Mouse (Mus musculus) telencephalon, adult 2 months (tissue): Measurements from ENCODE around the gene Nrgn.

Experiments
- DNase-seq: peaks from one replicate; pipeline ENCODE4 v3.0.0-alpha.2; 2011; ENCODE audit warnings: low read depth, low spot score

Gene Nrgn

GRCm38 (mm10) chr9:37530031-37530887 lies 22.4 kb downstream of the Nrgn start:
- DNase-seq = no peak

DNA sequence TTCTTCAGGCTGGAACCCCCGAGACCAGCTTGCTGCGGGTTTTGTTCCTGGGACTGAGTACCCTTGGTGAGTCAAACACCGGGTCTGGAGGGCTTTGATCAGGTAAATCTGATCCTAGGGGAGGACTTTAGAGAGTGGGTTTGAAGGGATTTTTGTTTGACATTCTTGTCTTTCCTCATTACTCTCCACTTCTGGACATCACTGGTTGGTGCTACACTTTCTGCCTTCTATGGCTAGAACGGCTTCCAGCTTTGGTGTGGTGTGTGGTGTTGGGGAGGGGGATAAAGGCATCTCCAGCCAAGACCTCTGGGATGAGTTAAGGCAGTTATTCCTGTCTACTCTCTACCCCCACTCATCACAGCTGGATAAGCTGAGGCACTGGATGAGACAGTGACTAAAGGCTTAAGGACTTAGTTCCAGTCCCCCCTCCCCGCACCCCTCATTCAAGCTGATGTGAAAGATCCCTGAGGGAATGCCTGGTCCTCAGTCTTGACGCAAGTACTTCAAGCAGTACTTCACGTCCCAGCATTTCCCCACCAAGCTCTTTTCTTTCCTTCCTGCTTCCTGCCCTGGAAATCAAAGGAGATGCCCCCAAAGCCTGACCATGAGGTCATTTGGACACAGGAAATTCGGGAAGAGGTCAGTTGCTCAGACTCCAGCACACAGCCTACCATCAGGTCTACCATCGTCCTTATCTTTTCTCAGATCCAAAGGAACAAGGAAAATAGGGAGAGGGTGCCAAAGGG lies 24.3 kb downstream of the Nrgn start:
- DNase-seq = no peak

- DNase-seq = no peak
These were observed 25.1 kb downstream of the Nrgn start, which contains the start of gene Esam for GRCm38 (mm10) chr9:37527396-37528224. TSS of gene Esam (plus strand) at chr9:37528078.

- DNase-seq = no peak
These were observed 26.0 kb downstream of the Nrgn start for GRCm38 (mm10) chr9:37526443-37527395.

GRCm38 (mm10) chr9:37525461-37525860 lies 27.2 kb downstream of the Nrgn start:
- no peak for DNase-seq

DNA sequence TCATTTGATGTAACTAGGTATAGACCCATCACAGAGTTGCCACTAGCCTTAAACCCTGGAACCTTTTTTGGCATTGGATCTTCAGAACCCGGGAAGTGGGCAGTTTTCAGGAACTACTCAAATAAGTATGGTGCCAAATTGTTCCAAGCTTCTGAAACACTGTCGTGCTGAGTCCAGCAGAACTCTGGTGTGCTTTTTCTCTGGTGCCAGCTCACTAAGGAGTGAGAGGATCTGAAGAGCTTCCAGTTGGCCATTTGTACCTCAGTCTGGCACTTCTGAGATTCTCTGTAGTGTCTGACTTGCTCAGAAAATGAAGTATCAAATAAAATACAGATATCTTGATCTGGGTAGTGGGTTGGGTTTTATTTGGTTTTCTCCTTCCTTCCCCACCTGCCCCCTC lies 32.7 kb downstream of the Nrgn start:
- DNase-seq = no peak

DNA sequence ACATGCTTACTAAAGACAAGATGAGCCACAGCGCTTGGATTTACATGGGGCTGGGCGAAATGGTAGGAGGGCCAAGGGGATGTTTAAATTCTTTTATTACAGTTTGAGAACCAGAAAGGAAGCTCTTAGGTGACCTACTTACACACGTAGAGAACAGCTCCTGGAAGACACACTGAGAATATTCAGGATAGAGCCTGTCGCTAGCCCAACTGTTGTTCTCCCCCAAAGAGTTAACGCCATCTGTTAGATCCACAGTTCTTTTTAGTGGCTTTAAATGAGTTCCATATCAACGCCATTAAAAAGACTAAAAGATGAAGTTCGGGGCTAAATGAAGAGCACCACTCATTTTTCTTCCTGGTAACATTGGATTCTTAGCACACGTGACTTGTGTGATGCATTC lies 33.7 kb downstream of the Nrgn start:
- DNase-seq = peak; percentile 50

DNA sequence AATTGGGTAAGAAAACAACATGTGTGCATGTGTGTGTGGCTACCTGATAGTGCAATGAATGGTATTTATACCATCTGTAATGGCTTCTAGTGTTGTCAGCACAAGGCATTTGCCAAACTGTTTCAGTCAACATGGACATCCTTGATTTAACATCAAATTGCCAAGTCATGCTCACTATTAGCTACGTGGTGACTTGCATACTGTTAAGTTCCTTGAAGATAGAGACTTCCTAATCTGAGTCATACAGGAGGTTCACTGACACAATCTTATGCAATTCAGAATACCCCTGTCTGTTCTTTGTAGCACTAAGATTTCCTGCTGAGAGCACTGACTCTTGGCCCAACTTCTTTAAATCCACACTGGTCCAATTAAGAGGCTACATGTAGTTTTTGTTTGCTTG lies 35.2 kb downstream of the Nrgn start:
- DNase-seq = no peak

DNA sequence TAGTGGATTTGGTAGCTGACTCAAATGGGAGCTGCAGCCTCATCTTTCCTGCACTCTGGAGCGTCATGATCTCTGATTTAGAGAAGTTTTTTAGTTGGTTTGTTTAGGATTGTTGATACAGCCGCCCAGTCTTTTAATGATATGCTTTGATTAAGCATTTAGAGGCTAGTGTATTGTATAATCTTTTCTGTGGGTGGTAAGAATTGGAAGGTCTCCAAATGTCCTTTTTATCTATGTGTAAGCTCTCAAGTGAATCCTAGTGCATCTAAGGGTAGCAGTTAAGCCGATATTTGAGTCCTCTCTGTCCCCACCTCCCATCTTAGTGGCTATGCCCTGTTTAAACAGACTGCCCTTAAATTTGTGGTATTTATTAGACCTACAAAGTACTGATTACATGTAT lies 38.2 kb downstream of the Nrgn start:
- DNase-seq = no peak

DNA sequence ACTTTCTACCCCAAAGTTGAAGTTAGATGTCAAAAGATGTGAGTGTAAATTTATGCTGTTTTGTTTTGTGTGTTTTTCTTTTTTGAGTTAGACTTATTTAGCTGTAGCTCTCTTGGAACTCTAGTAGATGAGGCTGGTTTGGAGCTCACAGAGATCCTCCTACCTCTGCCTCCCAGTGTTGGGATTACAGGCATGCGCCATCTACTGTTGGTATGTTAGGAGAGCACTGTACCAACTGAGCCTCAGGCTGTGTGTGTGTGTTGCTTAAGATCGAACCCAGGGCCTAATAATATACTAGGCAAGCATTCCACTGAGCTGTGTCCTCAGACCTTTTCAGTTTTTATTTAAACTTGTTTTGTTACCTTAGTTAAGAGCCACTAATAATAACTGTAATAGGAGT lies 40.6 kb downstream of the Nrgn start:
- DNase-seq = no peak

DNA sequence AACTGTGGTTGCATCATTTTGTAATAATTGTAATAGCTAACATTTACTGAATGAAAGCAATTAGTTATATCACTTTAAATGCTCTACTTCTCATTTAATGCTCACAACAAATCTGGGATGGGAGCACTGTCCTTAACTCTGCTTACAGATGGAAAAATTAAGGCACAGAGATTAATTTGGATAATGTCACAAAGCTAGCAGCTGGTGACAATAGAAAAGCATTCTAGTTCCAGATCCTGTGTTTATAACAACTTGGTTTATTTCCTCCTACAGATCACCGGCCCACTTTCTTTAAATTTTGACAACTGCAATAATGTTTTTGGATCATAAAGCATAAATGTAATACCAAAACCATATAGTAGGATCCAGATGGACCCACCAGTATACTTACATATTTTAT lies 46.7 kb downstream of the Nrgn start:
- no peak for DNase-seq

DNA sequence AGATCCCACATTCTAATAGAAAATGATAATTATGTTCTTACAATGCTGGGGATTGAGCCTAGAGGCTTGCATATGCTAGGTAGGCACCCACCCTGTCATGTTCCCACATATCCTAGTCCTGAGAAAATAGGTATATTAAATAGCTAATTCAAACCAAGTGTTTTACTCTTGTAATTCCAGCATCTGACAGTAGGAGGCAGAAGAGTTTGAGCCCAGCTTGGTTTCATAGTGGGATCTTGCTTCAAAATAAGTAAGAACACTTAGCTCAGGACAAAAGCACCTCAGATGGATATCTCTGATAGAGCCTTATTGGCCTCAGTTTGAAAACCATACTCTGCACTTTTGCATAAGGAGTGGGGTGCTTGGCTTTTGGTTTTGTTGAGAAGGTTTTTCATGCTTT lies 48.4 kb downstream of the Nrgn start:
- DNase-seq = no peak

DNA sequence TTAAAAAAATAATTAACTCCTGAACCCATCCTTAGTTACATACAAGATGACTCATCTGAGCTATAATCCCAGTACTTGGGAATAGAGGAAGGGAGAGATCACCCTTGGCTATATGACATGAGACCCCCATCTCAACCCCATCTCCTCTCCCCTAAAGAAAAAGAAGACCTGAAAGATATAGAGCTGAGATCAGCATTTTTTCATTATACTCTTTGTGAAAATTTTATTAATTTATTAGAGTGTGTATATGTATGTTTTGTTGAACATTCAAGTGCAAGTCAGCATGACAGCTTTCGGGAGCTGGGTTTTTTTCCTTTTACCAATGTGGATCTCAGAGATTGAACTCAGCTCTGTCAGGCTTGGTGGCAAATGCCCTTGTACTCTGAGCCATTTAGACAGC lies 51.5 kb downstream of the Nrgn start:
- no peak for DNase-seq

DNA sequence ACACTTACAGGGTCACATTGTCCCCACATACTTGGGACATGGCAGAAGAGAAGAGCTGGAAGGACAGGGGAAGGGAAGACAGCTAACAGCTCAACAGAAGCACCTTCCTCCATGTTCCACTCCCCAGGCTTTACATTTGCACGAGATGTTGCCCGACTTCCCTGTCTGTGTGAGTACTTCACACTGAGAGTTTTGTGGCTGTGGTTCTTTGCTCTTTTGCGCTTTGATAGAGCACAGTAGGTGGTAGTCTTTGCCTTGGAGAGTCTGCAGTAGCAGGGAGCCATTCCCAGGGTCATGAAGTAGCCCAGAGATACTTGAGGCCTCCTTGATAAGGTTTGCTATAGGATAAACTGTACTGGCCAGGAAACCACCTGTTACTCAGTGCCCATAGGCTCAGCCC lies 52.5 kb downstream of the Nrgn start:
- DNase-seq = no peak

DNA sequence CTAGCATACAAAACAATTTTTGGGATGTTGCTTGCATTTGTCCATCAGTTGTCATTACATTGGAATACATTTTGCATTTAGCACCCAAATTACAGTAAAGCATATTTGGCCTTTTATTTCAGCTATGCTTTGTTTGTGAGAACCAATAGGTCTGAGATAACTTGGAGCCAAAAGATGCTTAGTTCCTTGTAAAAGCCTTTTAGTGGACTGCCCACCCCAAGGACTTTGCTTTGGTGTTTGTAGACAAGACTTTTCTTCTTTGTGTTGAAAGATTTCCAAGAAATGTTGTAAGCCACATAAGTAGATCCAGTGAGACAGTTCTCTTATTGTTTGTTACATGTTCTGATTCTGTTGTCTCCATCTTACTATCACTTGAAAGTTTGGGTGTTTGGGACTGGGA lies 56.4 kb downstream of the Nrgn start:
- no peak for DNase-seq

DNA sequence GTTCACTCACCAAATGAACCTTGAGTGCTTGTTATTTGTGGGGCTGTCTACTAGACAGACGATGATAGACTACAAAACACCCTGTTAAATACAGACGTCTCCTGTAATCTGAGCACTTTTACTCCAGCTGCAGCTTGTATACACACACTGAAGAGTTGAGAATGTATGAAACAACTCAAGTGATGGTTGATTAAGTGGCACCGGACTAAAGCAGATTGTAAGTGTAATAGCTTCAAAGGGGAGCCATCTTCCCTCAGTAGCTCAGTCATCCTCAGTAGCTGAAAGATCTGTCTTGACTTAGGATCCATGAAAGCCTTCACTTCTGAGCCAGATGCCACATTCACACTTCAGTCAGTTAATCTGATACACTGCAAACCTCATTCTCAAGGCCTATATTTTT lies 56.9 kb downstream of the Nrgn start:
- no peak for DNase-seq
